Mouse (Mus musculus) liver, embryonic 14.5 days (tissue): Measurements from ENCODE around the gene Snx20. TPM values are rescaled to one million over a fixed set of nuclear protein-coding genes. Genes with fewer than 3 reads are reported as not detected.

Source experiments
- ATAC-seq: fragments of 200-750 bp; cut with Nextera tagmentation; 2 replicates; pipeline ENCODE4 v1.8.0; 2017; ENCODE audit warnings: moderate number of reproducible peaks, mild to moderate bottlenecking, moderate library complexity; ENCODE audit not compliant: insufficient read depth
- DNase-seq, 3 experiments: peaks; one replicate each; pipeline ENCODE4 v3.0.0-alpha.2; 2012 to 2013; ENCODE audit warnings: low read depth in 3 of 3, low spot score in 3 of 3
- H3K27ac ChIP-seq: fragments of 300-500 bp; sonication (generic); 2 replicates; pipeline ENCODE4 v1.5.1; 2014; ENCODE audit warnings: moderate library complexity, mild to moderate bottlenecking, control low read depth, inconsistent platforms
- H3K27me3 ChIP-seq: fragments of 300-500 bp; sonication (generic); 2 replicates; pipeline ENCODE4 v1.6.1; 2014; ENCODE audit warnings: mild to moderate bottlenecking, low read length, moderate library complexity; ENCODE audit not compliant: control insufficient read depth, insufficient read depth
- H3K36me3 ChIP-seq: fragments of 300-500 bp; sonication (generic); replicated peaks from 2 replicates; pipeline ENCODE4 v1.6.1; 2014; ENCODE audit warnings: low read depth; ENCODE audit not compliant: control insufficient read depth, insufficient read depth
- H3K4me1 ChIP-seq, 2 experiments: fragments of 200-500 bp in 1 of 2; fragments of 300-500 bp in 1 of 2; sonication (generic) in 1 of 2; replicated peaks; 2 replicates each; pipeline ENCODE4 v1.6.1; 2012 to 2014; ENCODE audit warnings: antibody characterized with exemption in 1 of 2, inconsistent platforms in 1 of 2, low read length in 1 of 2; ENCODE audit not compliant: control insufficient read depth in 2 of 2, insufficient read depth in 2 of 2
- H3K4me2 ChIP-seq: fragments of 300-500 bp; sonication (generic); 2 replicates; pipeline ENCODE4 v1.6.1; 2014; ENCODE audit warnings: low read depth, mild to moderate bottlenecking, control low read depth, moderate library complexity
- H3K4me3 ChIP-seq, 2 experiments: fragments of 200-500 bp in 1 of 2; fragments of 300-500 bp in 1 of 2; sonication (generic) in 1 of 2; 2 replicates each; pipeline ENCODE4 v1.5.1; 2012 to 2014; ENCODE audit warnings: low read depth in 2 of 2, low read length in 2 of 2, mild to moderate bottlenecking in 2 of 2, control low read depth in 1 of 2, inconsistent platforms in 1 of 2, moderate library complexity in 1 of 2; ENCODE audit not compliant: insufficient read depth in 1 of 2
- H3K9ac ChIP-seq: fragments of 300-500 bp; sonication (generic); replicated peaks from 2 replicates; pipeline ENCODE4 v1.6.1; 2014; ENCODE audit warnings: mild to moderate bottlenecking, control low read depth, moderate library complexity
- H3K9me3 ChIP-seq: fragments of 300-500 bp; sonication (generic); 2 replicates; pipeline ENCODE4 v1.6.1; 2016; ENCODE audit warnings: low read length, mixed read lengths; ENCODE audit not compliant: control insufficient read depth
- CTCF ChIP-seq: IDR thresholded peaks from 2 replicates; pipeline ENCODE4 v1.5.1; 2016; ENCODE audit warnings: antibody characterized with exemption, low read depth, control low read depth
- EP300 ChIP-seq: IDR thresholded peaks from 2 replicates; pipeline ENCODE4 v1.6.1; 2016; ENCODE audit warnings: antibody characterized with exemption, low read depth
- WGBS: fragments of 180-500 bp; shearing (Covaris S2); extraction: QIAGEN DNeasy Blood & Tissue Kit; methylation state at CpG from one replicate; pipeline ENCODE4 v1.1.7; 2014; ENCODE audit not compliant: insufficient replicate concordance; 5-methylcytosine and 5-hydroxymethylcytosine counted together
- polyA plus RNA-seq, 2 experiments: library from polyadenylated mRNA; depleted of rRNA in 1 of 2; stranded (reverse) in 1 of 2; unstranded in 1 of 2; fragments of >200 nt; fragmentation: Nextera tagmentation in 1 of 2; extraction: Ambion mirVana in 1 of 2; gene quantifications; 2 replicates each; pipeline versions ENCODE4 v1.2.1 to v1.2.3; 2012 to 2014

Snx20 gene
- polyA plus RNA-seq, 2 experiments = 2.5 to 3.0 TPM

GRCm38 (mm10) chr8:88675372-88676165 lies 39.6 kb upstream of the Snx20 start:
- TF ChIP-seq CTCF (no peak), EP300 (no peak)
- Histone ChIP-seq H3K4me3 (no peak overlapping the region), H3K4me2 (no peak overlapping the region), H3K9me3 (no peaks in the 10 kb centered on the region), H3K36me3 (no peaks in the 10 kb centered on the region), H3K4me1 (no peaks in the 10 kb centered on the region), H3K27ac (no peak overlapping the region), H3K9ac (no peak overlapping the region), H3K27me3 (no peaks in the 10 kb centered on the region)
- WGBS = 64% methylated on average over 12 of the region's 12 CpGs
- DNase-seq (no peak), ATAC-seq (no peak)

GRCm38 (mm10) chr8:88673859-88674258 lies 37.9 kb upstream of the Snx20 start:
- H3K9me3 ChIP-seq = no peaks in the 10 kb centered on the region
- H3K27me3 ChIP-seq = no peaks in the 10 kb centered on the region
- no peak for ATAC-seq
- H3K9ac ChIP-seq = no peak overlapping the region
- DNase-seq = no peak
- no peak overlapping the region for H3K4me3 ChIP-seq
- H3K36me3 ChIP-seq = no peaks in the 10 kb centered on the region
- H3K27ac ChIP-seq = no peak overlapping the region
- WGBS = 65% methylated on average over 5 of the region's 5 CpGs
- TF ChIP-seq EP300 (no peak), CTCF (no peak)
- no peaks in the 10 kb centered on the region for H3K4me1 ChIP-seq
- H3K4me2 ChIP-seq = no peak overlapping the region

- TF ChIP-seq CTCF = no peak
- TF ChIP-seq EP300 = no peak
- no peak overlapping the region for H3K9ac ChIP-seq
- 67% methylated on average over 10 of the region's 10 CpGs for WGBS
These were observed 35.6 kb upstream of the Snx20 start for GRCm38 (mm10) chr8:88671575-88671974.

GRCm38 (mm10) chr8:88670782-88671181 lies 34.9 kb upstream of the Snx20 start:
- no peak for DNase-seq
- no peak overlapping the region for H3K4me3 ChIP-seq
- TF ChIP-seq CTCF (no peak), EP300 (no peak)
- H3K27me3 ChIP-seq = no peaks in the 10 kb centered on the region
- ATAC-seq = no peak
- no peak overlapping the region for H3K4me2 ChIP-seq
- H3K9me3 ChIP-seq = no peaks in the 10 kb centered on the region
- no peaks in the 10 kb centered on the region for H3K4me1 ChIP-seq
- H3K27ac ChIP-seq = no peak overlapping the region
- H3K36me3 ChIP-seq = no peaks in the 10 kb centered on the region
- H3K9ac ChIP-seq = no peak overlapping the region
- 70% methylated on average over 6 of the region's 6 CpGs for WGBS

More at GRCm38 (mm10) chr8:88671575-88671974, 35.6 kb upstream of the Snx20 start:
- no peak overlapping the region for H3K4me3 ChIP-seq
- H3K4me1 ChIP-seq = no peaks in the 10 kb centered on the region
- no peaks in the 10 kb centered on the region for H3K27me3 ChIP-seq
- no peak for DNase-seq
- no peaks in the 10 kb centered on the region for H3K9me3 ChIP-seq
- H3K36me3 ChIP-seq = no peaks in the 10 kb centered on the region
- H3K27ac ChIP-seq = no peak overlapping the region
- ATAC-seq = no peak
- no peak overlapping the region for H3K4me2 ChIP-seq

GRCm38 (mm10) chr8:88668400-88669086 lies 32.6 kb upstream of the Snx20 start:
- DNase-seq = peak in 1 of 3 experiments; percentile 46
- H3K9ac ChIP-seq = no peak overlapping the region
- no peaks in the 10 kb centered on the region for H3K9me3 ChIP-seq
- H3K4me1 ChIP-seq = no peaks in the 10 kb centered on the region
- H3K4me3 ChIP-seq = no peak overlapping the region
- H3K36me3 ChIP-seq = no peaks in the 10 kb centered on the region
- TF ChIP-seq EP300 = no peak
- TF ChIP-seq CTCF = no peak
- no peak for ATAC-seq
- WGBS = 43% methylated on average over 14 of the region's 14 CpGs
- H3K27ac ChIP-seq = no peak overlapping the region
- H3K4me2 ChIP-seq = no peak overlapping the region
- no peaks in the 10 kb centered on the region for H3K27me3 ChIP-seq
